Mouse (Mus musculus): Measurements from ENCODE around the gene Krt19. TPM values are rescaled to one million over a fixed set of nuclear protein-coding genes. Genes with fewer than 3 reads are reported as not detected.

The Krt19 gene
- total and polyA plus RNA-seq, 2 experiments from 2014 or later: 6.5 to 7.0 TPM

- Histone ChIP-seq H3K4me2 (ENCODE audit: low read depth) (no peak overlapping the region), H3K9me3 (ENCODE audit: low read length) (no peaks in the 10 kb centered on the region), H3K4me3 (ENCODE audit: low read depth, low read length) (no peak overlapping the region), H3K27me3 (ENCODE audit: insufficient read depth, low read length) (no peaks in the 10 kb centered on the region), H3K27ac (ENCODE audit: low read depth, low read length) (no peak overlapping the region), H3K9ac (no peak overlapping the region), H3K36me3 (ENCODE audit: insufficient read depth) (no peaks in the 10 kb centered on the region), H3K4me1 (ENCODE audit: insufficient read depth) (no peaks in the 10 kb centered on the region)
- no peak for TF ChIP-seq CTCF (IDR thresholded peaks at IDR 0.05; ENCODE audit: low read depth)
- no peak for DNase-seq
- ATAC-seq: no peak
- WGBS: 53% methylated on average over 7 of the region's 7 CpGs
These were observed 9.7 kb downstream of the Krt19 start for GRCm38 (mm10) chr11:100138809-100139208.

GRCm38 (mm10) chr11:100137693-100138092 lies 10.8 kb downstream of the Krt19 start:
- WGBS: 24% methylated on average over 5 of the region's 5 CpGs
- Histone ChIP-seq H3K4me1 (ENCODE audit: insufficient read depth) (no peaks in the 10 kb centered on the region), H3K27ac (ENCODE audit: low read depth, low read length) (no peak overlapping the region), H3K4me2 (ENCODE audit: low read depth) (no peak overlapping the region), H3K9me3 (ENCODE audit: low read length) (no peaks in the 10 kb centered on the region), H3K27me3 (ENCODE audit: insufficient read depth, low read length) (no peaks in the 10 kb centered on the region), H3K4me3 (ENCODE audit: low read depth, low read length) (no peak overlapping the region), H3K9ac (no peak overlapping the region), H3K36me3 (ENCODE audit: insufficient read depth) (no peaks in the 10 kb centered on the region)
- no peak for TF ChIP-seq CTCF (IDR thresholded peaks at IDR 0.05; ENCODE audit: low read depth)
- ATAC-seq (no peak), DNase-seq (peak; percentile 33)

- TF ChIP-seq CTCF (IDR thresholded peaks at IDR 0.05; ENCODE audit: low read depth): no peak
- DNase-seq (no peak), ATAC-seq (no peak)
- 46% methylated on average over 5 of the region's 5 CpGs for WGBS
- no peak overlapping the region for H3K9ac ChIP-seq
- H3K4me1 ChIP-seq (ENCODE audit: insufficient read depth): no peaks in the 10 kb centered on the region
- H3K36me3 ChIP-seq (ENCODE audit: insufficient read depth): no peaks in the 10 kb centered on the region
- H3K27me3 ChIP-seq (ENCODE audit: insufficient read depth, low read length): no peaks in the 10 kb centered on the region
- no peak overlapping the region for H3K4me2 ChIP-seq (ENCODE audit: low read depth)
- no peaks in the 10 kb centered on the region for H3K9me3 ChIP-seq (ENCODE audit: low read length)
- no peak overlapping the region for H3K4me3 ChIP-seq (ENCODE audit: low read depth, low read length)
- no peak overlapping the region for H3K27ac ChIP-seq (ENCODE audit: low read depth, low read length)
These were observed 11.9 kb downstream of the Krt19 start for GRCm38 (mm10) chr11:100136559-100136958.

- no peak within 1 kb of the TSS for H3K27ac ChIP-seq (ENCODE audit: low read depth, low read length)
- H3K27me3 ChIP-seq (ENCODE audit: insufficient read depth, low read length): no peaks in the 10 kb centered on the region
- 60% methylated on average over 7 of the region's 7 CpGs for WGBS
- TF ChIP-seq CTCF (IDR thresholded peaks at IDR 0.05; ENCODE audit: low read depth): no peak
- DNase-seq: no peak
- H3K9me3 ChIP-seq (ENCODE audit: low read length): no peaks in the 10 kb centered on the region
- no peak within 1 kb of the TSS for H3K9ac ChIP-seq
- ATAC-seq: no peak
- H3K4me3 ChIP-seq (ENCODE audit: low read depth, low read length): no peak within 1 kb of the TSS
- no peak within 1 kb of the TSS for H3K4me2 ChIP-seq (ENCODE audit: low read depth)
- no peaks in the 10 kb centered on the region for H3K36me3 ChIP-seq (ENCODE audit: insufficient read depth)
- no peaks in the 10 kb centered on the region for H3K4me1 ChIP-seq (ENCODE audit: insufficient read depth)
These were observed 12.7 kb downstream of the Krt19 start, which contains the start of gene Krt15 for GRCm38 (mm10) chr11:100135731-100136130. Gene Krt15, minus strand, starts transcription at chr11:100135928.

GRCm38 (mm10) chr11:100124901-100125300 lies 23.6 kb downstream of the Krt19 start:
- H3K9me3 ChIP-seq (ENCODE audit: low read length): no peaks in the 10 kb centered on the region
- ATAC-seq (no peak), DNase-seq (no peak)
- H3K4me1 ChIP-seq (ENCODE audit: insufficient read depth): no peaks in the 10 kb centered on the region
- 82% methylated on average over 7 of the region's 7 CpGs for WGBS
- H3K27ac ChIP-seq (ENCODE audit: low read depth, low read length): no peak overlapping the region
- no peak overlapping the region for H3K4me3 ChIP-seq (ENCODE audit: low read depth, low read length)
- no peaks in the 10 kb centered on the region for H3K36me3 ChIP-seq (ENCODE audit: insufficient read depth)
- H3K27me3 ChIP-seq (ENCODE audit: insufficient read depth, low read length): no peaks in the 10 kb centered on the region
- H3K9ac ChIP-seq: no peak overlapping the region
- H3K4me2 ChIP-seq (ENCODE audit: low read depth): no peak overlapping the region
- TF ChIP-seq CTCF (IDR thresholded peaks at IDR 0.05; ENCODE audit: low read depth): no peak

GRCm38 (mm10) chr11:100121466-100121865 lies 27.0 kb downstream of the Krt19 start, which contains the start of gene Krt13:
Gene Krt13, minus strand, starts transcription at chr11:100121566.
- WGBS: 86% methylated on average over 3 of the region's 3 CpGs
- Histone ChIP-seq H3K27me3 (ENCODE audit: insufficient read depth, low read length) (no peaks in the 10 kb centered on the region), H3K4me1 (ENCODE audit: insufficient read depth) (no peaks in the 10 kb centered on the region), H3K27ac (ENCODE audit: low read depth, low read length) (no peak within 1 kb of the TSS), H3K9me3 (ENCODE audit: low read length) (no peaks in the 10 kb centered on the region), H3K9ac (no peak within 1 kb of the TSS), H3K4me3 (ENCODE audit: low read depth, low read length) (no peak within 1 kb of the TSS), H3K4me2 (ENCODE audit: low read depth) (no peak within 1 kb of the TSS), H3K36me3 (ENCODE audit: insufficient read depth) (no peaks in the 10 kb centered on the region)
- no peak for DNase-seq
- no peak for TF ChIP-seq CTCF (IDR thresholded peaks at IDR 0.05; ENCODE audit: low read depth)
- no peak for ATAC-seq

- Histone ChIP-seq H3K36me3 (ENCODE audit: insufficient read depth) (no peaks in the 10 kb centered on the region), H3K27me3 (ENCODE audit: insufficient read depth, low read length) (no peaks in the 10 kb centered on the region), H3K4me1 (ENCODE audit: insufficient read depth) (no peaks in the 10 kb centered on the region), H3K27ac (ENCODE audit: low read depth, low read length) (no peak overlapping the region), H3K9me3 (ENCODE audit: low read length) (no peaks in the 10 kb centered on the region), H3K4me2 (ENCODE audit: low read depth) (no peak overlapping the region), H3K9ac (no peak overlapping the region), H3K4me3 (ENCODE audit: low read depth, low read length) (no peak overlapping the region)
- 89% methylated on average over 5 of the region's 5 CpGs for WGBS
- ATAC-seq: no peak
- no peak for TF ChIP-seq CTCF (IDR thresholded peaks at IDR 0.05; ENCODE audit: low read depth)
- no peak for DNase-seq
These were observed 28.1 kb downstream of the Krt19 start for GRCm38 (mm10) chr11:100120331-100120730.

- Histone ChIP-seq H3K4me1 (ENCODE audit: insufficient read depth) (no peaks in the 10 kb centered on the region), H3K27me3 (ENCODE audit: insufficient read depth, low read length) (no peaks in the 10 kb centered on the region), H3K4me2 (ENCODE audit: low read depth) (no peak overlapping the region), H3K9ac (no peak overlapping the region), H3K4me3 (ENCODE audit: low read depth, low read length) (no peak overlapping the region), H3K27ac (ENCODE audit: low read depth, low read length) (no peak overlapping the region), H3K9me3 (ENCODE audit: low read length) (no peaks in the 10 kb centered on the region), H3K36me3 (ENCODE audit: insufficient read depth) (no peaks in the 10 kb centered on the region)
- ATAC-seq (no peak), DNase-seq (no peak)
- TF ChIP-seq CTCF (IDR thresholded peaks at IDR 0.05; ENCODE audit: low read depth): no peak
- WGBS: 95% methylated on average over 2 of the region's 2 CpGs
These were observed 34.8 kb downstream of the Krt19 start for GRCm38 (mm10) chr11:100113742-100114029.

Data from forebrain, postnatal 0 days (tissue).